Mouse (Mus musculus): ENCODE data around the gene Mmp20.

Gene Mmp20

GRCm38 (mm10) chr9:7627931-7628330 lies at the start of gene Mmp20:
Gene Mmp20, plus strand, starts transcription at chr9:7628231.
- no peak for DNase-seq (ENCODE audit: low spot score in 2 of 2)

DNA sequence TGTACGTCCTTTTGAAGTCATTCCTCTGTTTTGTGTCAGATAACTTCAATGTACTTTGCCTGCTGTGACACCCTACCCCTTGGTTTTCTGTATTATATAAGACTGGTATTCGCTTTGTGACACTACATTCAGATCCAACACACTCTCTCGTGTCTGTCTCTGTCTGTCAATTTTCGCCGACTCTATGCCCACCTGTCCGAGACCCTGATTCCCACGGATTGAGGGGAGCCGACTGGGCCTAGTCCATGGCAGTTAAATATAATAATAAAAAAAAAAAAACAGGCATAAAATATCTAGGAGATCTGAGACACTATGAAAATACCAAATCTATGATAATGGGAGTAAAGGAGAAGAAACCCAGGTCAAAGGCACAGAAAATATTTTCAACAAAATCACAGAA lies 38.0 kb upstream of the Mmp20 start:
- no peak for DNase-seq (ENCODE audit: low spot score in 2 of 2)

- no peak for DNase-seq (ENCODE audit: low spot score in 2 of 2)
Observed at GRCm38 (mm10) chr9:7593272-7593812, 34.7 kb upstream of the Mmp20 start.

DNA sequence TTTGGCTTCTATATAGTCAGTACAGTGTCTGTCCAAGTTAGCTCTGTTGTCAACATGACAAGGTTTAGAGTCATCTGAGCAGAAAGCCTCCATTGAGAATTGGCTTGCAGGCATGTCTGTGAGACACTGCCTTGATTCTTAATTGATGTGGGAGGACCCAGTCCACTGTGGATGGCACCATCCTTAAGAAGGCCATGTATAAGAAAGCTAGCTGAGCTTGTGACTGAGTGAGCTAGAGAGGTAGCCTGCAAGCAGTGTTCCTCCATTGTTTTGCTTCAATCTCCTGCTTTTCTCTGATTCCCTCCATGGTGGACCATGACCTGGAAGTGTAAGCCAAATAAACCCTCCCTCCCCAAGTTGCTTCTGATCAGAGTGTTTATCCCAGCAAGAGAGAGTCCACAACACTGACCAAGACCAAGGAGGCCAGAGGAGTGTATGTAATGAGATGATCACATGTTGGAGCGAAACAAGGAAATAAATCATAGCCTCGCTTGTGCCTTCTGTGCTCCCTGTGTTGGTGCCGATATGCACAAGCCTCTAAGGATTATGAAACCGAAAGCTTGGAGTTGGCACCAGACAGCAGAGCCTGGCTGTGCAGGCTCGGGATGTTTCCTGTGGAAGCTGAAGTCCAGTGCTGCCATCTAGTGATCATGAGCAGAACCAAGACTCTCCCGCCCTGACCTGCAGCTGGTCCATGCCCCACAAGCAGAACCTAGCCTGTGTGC lies 33.1 kb upstream of the Mmp20 start:
- DNase-seq (ENCODE audit: low spot score in 2 of 2), result peak; percentile 62 to 89

DNA sequence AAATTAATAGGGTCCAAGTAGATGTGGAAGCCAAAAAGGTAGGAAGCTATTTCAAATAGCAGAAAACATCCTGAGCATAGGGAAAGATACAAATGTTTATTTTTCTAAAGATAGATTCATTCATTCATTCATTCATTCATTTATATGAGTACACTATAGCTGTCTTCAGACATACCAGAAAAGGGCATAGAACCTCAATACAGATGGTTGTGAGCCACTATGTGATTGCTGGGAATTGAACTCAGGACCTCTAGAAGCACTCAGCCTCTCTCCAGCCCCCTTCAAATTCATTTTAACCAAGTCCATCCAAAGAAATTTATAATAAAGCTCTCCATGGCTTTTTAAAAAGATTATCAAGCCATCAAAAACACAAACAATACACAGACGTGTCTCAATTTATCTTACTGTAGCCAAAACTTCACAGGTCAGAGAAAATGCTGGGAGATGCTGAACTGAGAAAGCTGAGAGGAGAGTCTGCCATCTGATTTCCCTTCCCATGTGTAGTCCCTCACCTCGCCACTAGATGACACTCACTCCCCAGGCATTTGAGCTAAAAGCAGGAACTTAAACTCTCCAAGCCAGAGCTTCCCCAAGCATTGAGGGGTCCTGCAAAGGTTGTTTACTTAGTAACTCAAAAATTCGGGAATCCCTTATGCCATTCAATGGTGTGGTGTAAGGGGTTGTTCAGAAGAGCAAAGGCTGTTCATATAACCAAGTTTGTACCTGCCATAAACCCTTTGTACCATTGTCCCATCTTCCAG lies 24.9 kb upstream of the Mmp20 start:
- DNase-seq (ENCODE audit: low spot score in 2 of 2), result peak in 1 of 2 experiments; percentile 78

DNA sequence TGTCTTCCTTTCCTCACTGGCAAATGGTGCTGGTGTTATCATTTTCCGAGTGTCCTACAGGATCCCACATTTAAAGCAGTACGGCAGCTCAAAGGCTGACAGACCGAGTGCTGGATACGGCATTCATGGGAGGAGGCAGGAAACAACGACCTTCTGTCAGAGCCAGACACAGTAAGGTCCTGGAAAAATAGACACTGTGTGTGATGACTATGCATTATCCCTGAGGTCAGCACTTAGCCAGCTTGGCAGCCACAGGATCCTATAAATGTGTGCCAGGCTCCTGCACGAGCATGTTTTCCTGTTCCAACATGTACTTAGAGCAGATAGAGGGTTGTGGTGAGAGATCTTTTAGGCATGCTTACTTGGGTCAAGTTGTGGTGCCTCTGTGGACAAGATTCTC lies 24.0 kb upstream of the Mmp20 start:
- DNase-seq (ENCODE audit: low spot score in 2 of 2), result peak in 1 of 2 experiments; percentile 3

DNA sequence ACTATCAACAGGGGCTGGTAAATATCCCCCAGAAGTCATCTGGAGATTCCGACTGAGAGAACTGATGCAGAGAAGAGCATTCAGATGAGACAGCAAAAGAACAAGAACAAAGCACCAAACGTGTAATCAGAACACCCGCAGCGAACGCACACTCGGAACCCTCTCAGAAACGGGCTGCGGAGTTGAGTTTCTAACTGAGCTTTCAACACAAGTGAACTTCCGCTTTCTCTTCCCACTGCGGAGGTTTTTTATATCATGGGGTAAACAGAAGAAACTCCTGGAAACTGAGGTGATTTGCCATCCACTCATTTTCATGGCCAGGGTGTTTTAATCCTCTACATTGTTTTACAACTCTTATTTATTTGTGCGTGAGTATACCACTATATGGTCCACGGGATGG lies 22.4 kb upstream of the Mmp20 start:
- no peak for DNase-seq (ENCODE audit: low spot score in 2 of 2)

DNA sequence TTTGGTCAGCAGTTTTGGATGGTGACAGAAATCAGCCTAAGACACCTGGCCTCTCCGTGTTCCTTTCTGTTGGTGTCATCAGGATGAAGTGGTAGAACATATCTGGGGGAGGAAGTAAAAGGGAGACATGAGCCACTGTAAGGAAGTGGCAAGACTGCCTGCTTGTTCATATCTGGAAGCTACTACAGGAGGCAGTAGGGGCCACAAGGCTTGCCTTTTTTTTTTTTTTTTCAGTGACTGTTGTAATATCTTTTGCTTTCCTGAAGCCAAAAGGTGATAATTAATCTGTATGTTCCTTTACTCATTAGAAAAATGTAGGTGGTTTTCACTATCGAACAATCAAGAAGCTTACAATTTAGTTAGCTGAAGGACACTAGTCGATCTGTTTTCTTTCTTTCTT lies 5.4 kb upstream of the Mmp20 start:
- no peak for DNase-seq (ENCODE audit: low spot score in 2 of 2)

GRCm38 (mm10) chr9:7633936-7634335 lies 5.9 kb downstream of the Mmp20 start:
- no peak for DNase-seq (ENCODE audit: low spot score in 2 of 2)

DNA sequence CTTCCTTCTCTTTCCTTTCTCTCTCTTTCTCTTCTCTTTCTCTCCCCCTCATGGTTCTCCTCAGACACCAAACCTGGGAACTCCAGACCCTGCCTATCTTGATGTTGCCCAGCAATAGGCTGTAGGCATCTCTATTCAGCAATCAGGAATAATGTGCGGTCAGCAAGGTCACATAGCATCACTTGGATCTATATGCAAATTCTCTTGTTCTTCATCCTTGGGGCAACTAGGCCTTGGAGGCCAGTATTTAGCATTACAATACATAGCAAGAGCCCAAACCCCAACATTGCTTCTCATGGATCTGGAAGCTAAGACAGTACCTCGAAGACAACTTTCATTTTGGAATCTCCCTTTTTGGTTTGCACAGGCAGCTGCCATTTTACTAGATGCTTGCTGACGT lies 19.9 kb downstream of the Mmp20 start:
- no peak for DNase-seq (ENCODE audit: low spot score in 2 of 2)

DNA sequence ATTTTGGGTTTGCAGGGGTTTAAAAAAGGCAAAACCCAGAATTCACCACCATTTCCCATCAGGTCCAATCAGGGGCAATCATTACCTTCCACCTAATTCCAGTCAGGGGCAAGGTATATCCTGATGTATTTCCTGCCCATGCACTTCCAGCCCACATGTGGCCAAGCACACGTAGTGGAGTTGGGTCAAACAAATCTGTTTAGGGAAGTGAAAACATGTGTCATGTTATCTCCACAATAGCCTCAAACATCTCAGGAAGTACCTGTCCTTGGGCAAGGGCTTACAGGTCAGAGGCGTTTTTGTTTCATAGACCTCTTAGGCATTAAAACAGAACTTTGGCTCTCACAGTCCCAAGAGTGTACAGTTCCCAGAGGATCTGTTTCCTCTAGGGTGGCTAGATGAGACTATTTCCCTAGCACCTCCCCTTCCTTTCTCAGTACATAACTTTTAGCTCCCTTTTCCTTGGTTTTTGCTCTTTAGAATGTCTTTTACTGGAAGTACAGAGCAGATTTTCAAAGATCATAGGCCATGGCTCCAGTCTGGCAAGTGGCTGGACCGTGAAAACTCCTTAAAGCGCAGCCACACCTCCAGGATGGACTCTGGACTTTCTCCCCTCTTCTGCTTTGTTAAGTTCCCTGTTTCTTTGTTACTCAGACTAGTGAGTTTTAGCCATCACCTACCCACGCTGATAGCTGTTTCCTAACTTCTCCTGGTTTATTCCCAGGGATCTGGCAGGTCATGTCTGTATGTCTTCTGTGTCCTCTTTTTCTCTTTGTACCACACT lies 22.6 kb downstream of the Mmp20 start:
- no peak for DNase-seq (ENCODE audit: low spot score in 2 of 2)

DNA sequence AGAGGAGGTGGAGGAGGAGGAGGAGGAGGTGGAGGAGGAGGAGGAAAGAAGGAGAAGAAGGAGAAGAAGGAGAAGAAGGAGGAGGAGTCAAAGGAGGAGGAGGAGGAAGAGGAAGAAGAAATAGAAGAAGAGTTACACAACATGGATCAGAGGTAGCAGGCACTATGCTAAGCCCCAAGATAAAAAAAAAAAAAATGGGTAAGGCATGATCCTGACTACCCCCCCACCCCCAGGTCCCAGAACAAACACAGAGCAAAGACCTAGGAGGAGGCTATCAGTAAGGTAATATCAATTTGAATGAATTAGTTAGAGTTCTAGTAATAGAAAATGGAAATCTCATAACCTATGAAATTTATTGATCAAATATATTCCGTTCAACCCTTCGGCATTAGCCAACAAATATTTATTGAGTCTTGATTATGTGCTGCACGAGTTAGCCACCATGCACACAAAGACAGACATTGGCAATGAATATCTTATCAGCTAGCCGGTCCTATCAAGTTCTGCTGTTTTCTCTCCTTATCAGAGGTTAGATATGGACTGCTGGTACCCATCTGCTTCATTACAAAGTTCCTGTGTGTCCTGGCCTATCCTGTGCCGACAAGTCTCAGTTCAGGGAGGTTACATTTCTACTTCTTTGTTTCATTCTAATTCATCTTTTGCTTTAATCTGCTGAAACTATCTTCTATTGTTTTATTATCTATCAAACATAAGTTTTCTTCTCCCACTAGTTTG lies 24.5 kb downstream of the Mmp20 start:
- DNase-seq (ENCODE audit: low spot score in 2 of 2), result no peak

DNA sequence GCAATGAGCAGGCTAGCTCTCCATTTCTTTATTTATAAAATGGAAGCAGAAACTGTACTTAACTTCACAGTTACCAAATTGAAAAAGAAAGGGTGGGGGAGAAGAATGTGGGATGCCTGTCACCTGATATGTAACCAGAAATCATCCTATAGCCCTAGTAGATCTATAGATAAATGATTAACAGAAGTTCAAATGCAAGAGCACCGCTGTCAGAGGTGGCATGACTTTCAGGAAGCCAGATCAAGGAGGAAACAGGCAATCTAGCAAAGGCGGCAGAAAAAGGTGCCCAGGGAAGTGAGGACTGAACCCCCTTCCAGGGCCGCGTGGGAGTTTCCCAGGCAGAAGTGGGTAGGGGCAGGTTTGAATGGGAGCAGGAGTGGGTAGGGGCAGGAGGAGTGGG lies 29.9 kb downstream of the Mmp20 start:
- DNase-seq (ENCODE audit: low spot score in 2 of 2), result no peak

DNA sequence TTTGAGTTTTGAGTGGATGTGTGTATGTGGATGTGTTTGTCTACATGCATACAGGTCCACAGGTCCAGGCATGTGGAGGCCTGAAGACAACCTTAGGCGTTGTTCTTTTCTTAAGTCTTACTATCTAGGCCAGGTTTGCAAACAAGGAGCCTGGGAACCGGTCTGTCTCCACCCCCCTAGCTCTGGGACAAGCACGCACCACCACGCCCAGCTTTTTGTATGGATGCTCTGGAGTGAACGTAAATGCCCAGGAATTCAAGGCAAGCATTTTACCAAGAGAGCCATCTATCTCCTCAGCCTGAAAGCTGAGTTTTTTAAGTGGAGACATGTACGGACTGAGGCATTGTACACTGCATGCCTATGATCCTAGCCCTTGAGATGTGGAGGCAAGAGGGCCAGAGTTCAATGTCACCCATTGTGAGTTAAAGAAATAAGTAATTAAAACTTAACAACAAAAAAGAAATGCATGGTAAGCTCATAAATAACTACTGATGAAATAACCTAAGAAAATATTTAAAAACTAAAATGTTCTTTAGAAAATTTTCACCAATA lies 31.5 kb downstream of the Mmp20 start:
- no peak for DNase-seq (ENCODE audit: low spot score in 2 of 2)

DNA sequence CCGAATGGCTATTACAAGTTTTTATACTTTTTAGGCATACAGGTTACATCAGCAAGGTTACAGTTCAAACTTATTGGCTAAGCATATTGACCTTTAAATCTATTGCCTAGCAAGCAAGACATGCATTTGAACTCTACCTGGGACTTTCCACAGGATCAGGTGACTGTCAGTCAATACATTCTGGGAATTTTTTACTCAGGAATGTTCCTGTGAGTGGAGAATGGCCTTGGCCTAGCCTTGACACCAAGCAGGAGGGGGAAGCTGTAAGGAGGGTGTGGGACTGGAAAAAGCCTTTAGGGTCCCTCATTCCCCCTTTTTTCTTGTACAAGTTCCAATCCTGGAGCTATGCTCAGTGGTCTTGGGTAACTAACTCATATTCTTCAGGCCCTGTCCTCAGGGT lies 33.3 kb downstream of the Mmp20 start:
- no peak for DNase-seq (ENCODE audit: low spot score in 2 of 2)

DNA sequence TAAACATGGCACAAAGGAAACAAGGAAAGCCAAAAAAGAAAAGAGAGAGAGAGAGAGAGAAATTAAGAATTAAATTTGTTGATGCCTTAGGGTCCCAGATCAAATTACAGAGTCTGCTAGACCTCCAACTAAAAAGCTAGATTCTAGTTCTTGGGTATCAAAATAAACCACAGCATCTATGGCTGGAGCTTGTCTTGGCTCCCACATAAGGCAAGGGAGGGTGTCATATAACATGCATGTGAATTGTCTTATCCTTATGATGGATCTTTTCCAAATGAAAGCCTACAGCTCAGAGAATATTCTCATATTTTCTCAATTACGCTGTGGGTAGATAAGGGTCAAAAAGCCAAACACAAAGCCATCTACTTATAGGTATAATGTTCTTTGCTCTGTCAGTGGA lies 41.6 kb downstream of the Mmp20 start:
- no peak for DNase-seq (ENCODE audit: low spot score in 2 of 2)

GRCm38 (mm10) chr9:7672985-7673384 lies 45.0 kb downstream of the Mmp20 start:
- no peak for DNase-seq (ENCODE audit: low spot score in 2 of 2)

DNA sequence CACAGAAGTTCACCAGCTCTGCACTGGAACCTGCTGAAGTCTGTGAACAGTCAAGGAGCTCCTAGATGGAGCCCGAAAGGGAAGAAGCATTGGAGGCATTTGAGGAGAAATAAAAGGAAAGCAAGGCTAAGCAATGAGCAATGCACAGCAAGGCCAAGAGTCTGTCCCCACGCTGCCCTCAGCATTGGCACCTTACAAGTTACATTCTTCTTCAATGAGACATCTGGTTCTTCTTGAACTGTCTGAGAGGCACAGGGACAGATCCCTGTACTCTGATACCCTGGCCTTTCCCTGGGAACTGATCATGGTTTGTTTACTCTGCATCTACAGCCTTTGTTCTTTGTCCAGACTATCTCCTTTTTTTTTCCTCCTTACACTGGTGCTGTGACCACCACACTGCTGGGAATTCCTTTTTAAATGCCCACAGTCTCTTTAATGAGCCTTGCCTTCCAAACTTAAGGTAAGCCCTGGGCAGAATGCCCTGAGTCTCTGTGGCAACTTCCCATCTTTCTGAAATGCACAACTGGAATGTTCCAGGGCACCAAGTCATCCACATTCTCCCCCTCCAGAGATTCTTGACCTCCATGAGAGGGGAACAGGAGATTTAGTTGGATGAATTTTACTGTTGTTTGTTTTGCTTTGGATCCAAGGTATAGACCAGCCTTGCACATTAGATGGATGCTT lies 50.3 kb downstream of the Mmp20 start:
- DNase-seq (ENCODE audit: low spot score in 2 of 2), result no peak

- no peak for DNase-seq (ENCODE audit: low spot score in 2 of 2)
Observed at GRCm38 (mm10) chr9:7682081-7682618, 54.1 kb downstream of the Mmp20 start.

- DNase-seq (ENCODE audit: low spot score in 2 of 2), result no peak
Observed at GRCm38 (mm10) chr9:7686024-7686423, 58.0 kb downstream of the Mmp20 start.

Data from left cerebral cortex, adult 9 months (tissue).